Mouse (Mus musculus): ENCODE results near the gene Rgl2. TPM values are rescaled to one million over a fixed set of nuclear protein-coding genes. Genes with fewer than 3 reads are reported as not detected.

Rgl2 gene
- polyA plus RNA-seq, 1 experiment from 2014 or later, result 58.5 TPM

GRCm38 (mm10) chr17:33917656-33918292 lies 11.6 kb upstream of the Rgl2 start:
- 82% methylated on average over 18 of the region's 18 CpGs for WGBS
- ATAC-seq (ENCODE audit: insufficient number of reproducible peaks, low FRiP score, low TSS enrichment, low read depth), result no peak

GRCm38 (mm10) chr17:33918293-33919203 lies 10.8 kb upstream of the Rgl2 start:
- H3K9me3 ChIP-seq, result no peaks in the 10 kb centered on the region
- H3K36me3 ChIP-seq, result peaks cover 26% of the 10 kb centered on the region
- peak overlapping the region; percentile 78 for H3K27ac ChIP-seq
- H3K4me1 ChIP-seq, result peaks cover 61% of the 10 kb centered on the region
- peak overlapping the region; percentile 88 for H3K4me2 ChIP-seq
- 52% methylated on average over 37 of the region's 37 CpGs for WGBS
- H3K9ac ChIP-seq, result peak overlapping the region; percentile 54; the same call in 1 of the 2 replicates
- H3K4me3 ChIP-seq, result peak overlapping the region; percentile 56
- no peak for ATAC-seq (ENCODE audit: insufficient number of reproducible peaks, low FRiP score, low TSS enrichment, low read depth)
- no peaks in the 10 kb centered on the region for H3K27me3 ChIP-seq

More at GRCm38 (mm10) chr17:33917656-33918292, 11.6 kb upstream of the Rgl2 start:
- peaks cover 32% of the 10 kb centered on the region for H3K36me3 ChIP-seq
- H3K4me3 ChIP-seq, result no peak overlapping the region
- H3K27me3 ChIP-seq, result no peaks in the 10 kb centered on the region
- H3K9me3 ChIP-seq, result no peaks in the 10 kb centered on the region
- peaks cover 62% of the 10 kb centered on the region for H3K4me1 ChIP-seq
- H3K4me2 ChIP-seq, result no peak overlapping the region
- H3K9ac ChIP-seq, result no peak overlapping the region
- H3K27ac ChIP-seq, result no peak overlapping the region

- Histone ChIP-seq H3K4me2 (peak overlapping the region; percentile 88), H3K36me3 (peaks cover 18% of the 10 kb centered on the region; the same call in 1 of the 2 replicates), H3K27ac (peak overlapping the region; percentile 78), H3K9me3 (no peaks in the 10 kb centered on the region), H3K4me3 (peak overlapping the region; percentile 56), H3K9ac (peak overlapping the region; percentile 54), H3K27me3 (no peaks in the 10 kb centered on the region), H3K4me1 (peaks cover 56% of the 10 kb centered on the region)
- under 1% methylated on average over 52 of the region's 52 CpGs for WGBS
- ATAC-seq (ENCODE audit: insufficient number of reproducible peaks, low FRiP score, low TSS enrichment, low read depth), result no peak
These were observed 9.7 kb upstream of the Rgl2 start for GRCm38 (mm10) chr17:33919351-33920281.

- peak overlapping the region; percentile 78 for H3K27ac ChIP-seq
- H3K36me3 ChIP-seq, result peaks cover 18% of the 10 kb centered on the region
- peak overlapping the region; percentile 56 for H3K4me3 ChIP-seq
- H3K4me2 ChIP-seq, result peak overlapping the region; percentile 88
- no peaks in the 10 kb centered on the region for H3K27me3 ChIP-seq
- H3K9ac ChIP-seq, result peak overlapping the region; percentile 54
- WGBS, result under 1% methylated on average over 36 of the region's 36 CpGs
- ATAC-seq (ENCODE audit: insufficient number of reproducible peaks, low FRiP score, low TSS enrichment, low read depth), result no peak
- peaks cover 51% of the 10 kb centered on the region for H3K4me1 ChIP-seq
- H3K9me3 ChIP-seq, result no peaks in the 10 kb centered on the region
These were observed 8.9 kb upstream of the Rgl2 start for GRCm38 (mm10) chr17:33920282-33921097.

GRCm38 (mm10) chr17:33921361-33921760 lies 8.0 kb upstream of the Rgl2 start:
- Histone ChIP-seq H3K9ac (no peak overlapping the region), H3K4me2 (no peak overlapping the region), H3K4me1 (peaks cover 48% of the 10 kb centered on the region), H3K9me3 (no peaks in the 10 kb centered on the region), H3K27ac (no peak overlapping the region), H3K4me3 (peak overlapping the region; percentile 56; the same call in 1 of the 2 replicates), H3K27me3 (no peaks in the 10 kb centered on the region), H3K36me3 (peaks cover 24% of the 10 kb centered on the region)
- 84% methylated on average over 7 of the region's 7 CpGs for WGBS
- no peak for ATAC-seq (ENCODE audit: insufficient number of reproducible peaks, low FRiP score, low TSS enrichment, low read depth)

- no peak overlapping the region for H3K4me3 ChIP-seq
- H3K27me3 ChIP-seq, result no peaks in the 10 kb centered on the region
- no peak for ATAC-seq (ENCODE audit: insufficient number of reproducible peaks, low FRiP score, low TSS enrichment, low read depth)
- peaks cover 22% of the 10 kb centered on the region for H3K36me3 ChIP-seq
- H3K4me1 ChIP-seq, result peaks cover 28% of the 10 kb centered on the region
- 89% methylated on average over 10 of the region's 10 CpGs for WGBS
- no peak overlapping the region for H3K9ac ChIP-seq
- no peak overlapping the region for H3K4me2 ChIP-seq
- no peak overlapping the region for H3K27ac ChIP-seq
- H3K9me3 ChIP-seq, result no peaks in the 10 kb centered on the region
These were observed 4.6 kb upstream of the Rgl2 start for GRCm38 (mm10) chr17:33924577-33925283.

GRCm38 (mm10) chr17:33925406-33926116 lies 3.8 kb upstream of the Rgl2 start:
- no peaks in the 10 kb centered on the region for H3K27me3 ChIP-seq
- no peaks in the 10 kb centered on the region for H3K9me3 ChIP-seq
- no peak overlapping the region for H3K9ac ChIP-seq
- H3K36me3 ChIP-seq, result peaks cover 22% of the 10 kb centered on the region
- no peak overlapping the region for H3K4me2 ChIP-seq
- H3K4me1 ChIP-seq, result peaks cover 26% of the 10 kb centered on the region
- H3K4me3 ChIP-seq, result no peak overlapping the region
- no peak for ATAC-seq (ENCODE audit: insufficient number of reproducible peaks, low FRiP score, low TSS enrichment, low read depth)
- WGBS, result 82% methylated on average over 21 of the region's 21 CpGs
- H3K27ac ChIP-seq, result no peak overlapping the region

GRCm38 (mm10) chr17:33926207-33926932 lies 3.0 kb upstream of the Rgl2 start:
- no peak overlapping the region for H3K27ac ChIP-seq
- H3K36me3 ChIP-seq, result peaks cover 22% of the 10 kb centered on the region
- no peaks in the 10 kb centered on the region for H3K9me3 ChIP-seq
- H3K9ac ChIP-seq, result no peak overlapping the region
- H3K4me1 ChIP-seq, result peaks cover 28% of the 10 kb centered on the region
- no peaks in the 10 kb centered on the region for H3K27me3 ChIP-seq
- no peak for ATAC-seq (ENCODE audit: insufficient number of reproducible peaks, low FRiP score, low TSS enrichment, low read depth)
- H3K4me3 ChIP-seq, result no peak overlapping the region
- H3K4me2 ChIP-seq, result no peak overlapping the region
- 76% methylated on average over 17 of the region's 17 CpGs for WGBS

- peak overlapping the region; percentile 87 for H3K4me3 ChIP-seq
- WGBS, result 61% methylated on average over 21 of the region's 21 CpGs
These were observed 944 bp upstream of the Rgl2 start for GRCm38 (mm10) chr17:33928251-33928947.

More at GRCm38 (mm10) chr17:33928251-33928947, 944 bp upstream of the Rgl2 start:
- Histone ChIP-seq H3K9ac (peak overlapping the region; percentile 63), H3K36me3 (peaks cover 38% of the 10 kb centered on the region), H3K4me2 (peak overlapping the region; percentile 97), H3K4me1 (peaks cover 34% of the 10 kb centered on the region), H3K27ac (peak overlapping the region; percentile 97; the same call in 1 of the 2 replicates), H3K27me3 (no peaks in the 10 kb centered on the region), H3K9me3 (no peaks in the 10 kb centered on the region)
- ATAC-seq (ENCODE audit: insufficient number of reproducible peaks, low FRiP score, low TSS enrichment, low read depth), result no peak

All from limb, embryonic 15.5 days (tissue).